In genomic region chr11:76372534-76372933, GRCm38 (mm10) we compare ENCODE assay signal across 9 mouse cellular contexts. TPM values are rescaled to one million over a fixed set of nuclear protein-coding genes. Genes with fewer than 3 reads are reported as not detected.
DNase-seq lines count a peak whose midpoint lies in the region; ATAC-seq lines count a peak whose summit lies in the region.
"Had no signal": no experiment of that assay in that cellular context is flagged by ENCODE, and none has a peak within 500 bp of the region (broad histone marks: within the 10 kb centered on the region; RNA-seq: fewer than 3 reads in every experiment).

No protein-coding gene starts in this region.

- WGBS in limb, embryonic 11.5 days, result 36% methylated on average over 6 of the region's 6 CpGs

- DNase-seq in heart, adult 18-20 months, result peak; percentile 46 to 67
- no peak for DNase-seq in heart, postnatal 10 days
- DNase-seq in cerebellum, adult 11-12 months, result peak; percentile 74
- DNase-seq in gastrocnemius, postnatal 25 days, result peak; percentile 64
- no peak for DNase-seq in limb, embryonic 11.5 days (ENCODE audit: low spot score)
- no peak for DNase-seq in layer of hippocampus, adult 18-20 months (ENCODE audit: low spot score in 2 of 2)
- DNase-seq in B cell, adult 2 months, result no peak
- DNase-seq in adrenal gland, postnatal 10 days, result no peak

- H3K36me3 ChIP-seq in limb, embryonic 11.5 days (ENCODE audit: control insufficient read depth, insufficient read depth, low read length), result no peaks in the 10 kb centered on the region; the same call in 1 of the 2 replicates
- H3K36me3 ChIP-seq: neural tube, embryonic 12.5 days had no signal

- no peak overlapping the region for H3K4me3 ChIP-seq in limb, embryonic 11.5 days (ENCODE audit: low read depth, low read length)
- H3K4me3 ChIP-seq: neural tube, embryonic 12.5 days had no signal

- no peaks in the 10 kb centered on the region for H3K9me3 ChIP-seq in limb, embryonic 11.5 days (ENCODE audit: control insufficient read depth, low read length)
- H3K9me3 ChIP-seq: neural tube, embryonic 12.5 days had no signal

- 0 out of 2 replicates have a peak overlapping the region, but pooled peaks have one; percentile 18 for H3K27ac ChIP-seq in limb, embryonic 11.5 days (replicated peaks; ENCODE audit: low read depth, low read length)
- H3K27ac ChIP-seq: neural tube, embryonic 12.5 days had no signal

- peaks cover 34% of the 10 kb centered on the region for H3K4me1 ChIP-seq in limb, embryonic 11.5 days (ENCODE audit: control insufficient read depth, insufficient read depth, low read length)

- ATAC-seq in limb, embryonic 11.5 days (ENCODE audit: insufficient number of reproducible peaks, low FRiP score, low TSS enrichment, low read depth), result no peak

- H3K9ac ChIP-seq in limb, embryonic 11.5 days (ENCODE audit: low read length), result no peak overlapping the region
- H3K9ac ChIP-seq: neural tube, embryonic 12.5 days had no signal

- intact Hi-C loops in heart, postnatal 10 days (cut with DNase I), result no loop called here

- no peak overlapping the region for H3K4me2 ChIP-seq in limb, embryonic 11.5 days (ENCODE audit: low read depth, severe bottlenecking)
- H3K4me2 ChIP-seq: neural tube, embryonic 12.5 days had no signal

- H3K27me3 ChIP-seq in limb, embryonic 11.5 days (ENCODE audit: control insufficient read depth, insufficient read depth, low read length), result no peaks in the 10 kb centered on the region
- H3K27me3 ChIP-seq: neural tube, embryonic 12.5 days had no signal

RNA-seq across cellular contexts. Expression of gene Nxn, which starts 26.4 kb away (rescaled TPM):
- 10 to 100 TPM; 13.5 to 17.8 TPM for total RNA-seq in heart, adult 18-20 months (2021)
- total RNA-seq in heart, postnatal 10 days (2021), result 10 to 100 TPM; 15.7 to 17.4 TPM
- total RNA-seq in gastrocnemius, postnatal 25 days (2021), result 10 to 100 TPM; 25.6 to 32.0 TPM
- 45.7 and 57.3 TPM in 2 replicates for polyA plus RNA-seq in limb, embryonic 11.5 days (2014; fragmentation: Nextera tagmentation; extraction: Ambion mirVana)
- total RNA-seq in layer of hippocampus, adult 18-20 months (2021), result 10 to 100 TPM; 10.1 to 12.4 TPM
- total RNA-seq in adrenal gland, postnatal 10 days (2021), result 10 to 100 TPM; 22.5 to 25.0 TPM

RNA-seq across cellular contexts. Expression of gene Timm22, which starts 34.2 kb away (rescaled TPM):
- total RNA-seq in heart, adult 18-20 months (2021), result 10 to 100 TPM; 44.0 to 51.4 TPM
- 10 to 100 TPM; 43.4 to 51.7 TPM for total RNA-seq in heart, postnatal 10 days (2021)
- 10 to 100 TPM; 40.4 to 40.8 TPM for total RNA-seq in gastrocnemius, postnatal 25 days (2021)
- polyA plus RNA-seq in limb, embryonic 11.5 days (2014; fragmentation: Nextera tagmentation; extraction: Ambion mirVana), result 135 and 152 TPM in 2 replicates
- 10 to 100 TPM; 31.8 to 32.6 TPM for total RNA-seq in layer of hippocampus, adult 18-20 months (2021)
- total RNA-seq in adrenal gland, postnatal 10 days (2021), result 10 to 100 TPM; 45.2 to 47.5 TPM

Comparison
In these comparisons a context has a peak if more than half of its experiments do, and no peak if none do; other contexts are left out.
1. DNase-seq: peak in heart, adult 18-20 months (2 of 2), cerebellum, adult 11-12 months (single experiment) and gastrocnemius, postnatal 25 days (single experiment); none in heart, postnatal 10 days (0 of 2), limb, embryonic 11.5 days (single experiment), layer of hippocampus, adult 18-20 months (0 of 2), B cell, adult 2 months (0 of 2) and adrenal gland, postnatal 10 days (single experiment).